Mouse (Mus musculus) intestine, postnatal 0 days (tissue): ENCODE measurements around the gene Asb15. TPM values are rescaled to one million over a fixed set of nuclear protein-coding genes. Genes with fewer than 3 reads are reported as not detected.

Experiments used
- ATAC-seq: fragments of 200-750 bp; cut with Nextera tagmentation; 2 replicates; pipeline ENCODE4 v1.8.0; 2017; ENCODE audit warnings: mild to moderate bottlenecking, moderate TSS enrichment, moderate library complexity
- H3K27ac ChIP-seq: fragments of 300-500 bp; sonication (generic); 2 replicates; pipeline ENCODE4 v1.5.1; 2014; ENCODE audit warnings: mild to moderate bottlenecking, low read depth, low read length, moderate library complexity
- H3K27me3 ChIP-seq: fragments of 300-500 bp; sonication (generic); replicated peaks from 2 replicates; pipeline ENCODE4 v1.6.1; 2014; ENCODE audit warnings: low read length, mixed read lengths; ENCODE audit not compliant: control insufficient read depth, insufficient read depth
- H3K36me3 ChIP-seq: fragments of 300-500 bp; sonication (generic); 2 replicates; pipeline ENCODE4 v1.6.1; 2014; ENCODE audit warnings: mild to moderate bottlenecking, moderate library complexity; ENCODE audit not compliant: control insufficient read depth, insufficient read depth
- H3K4me1 ChIP-seq: fragments of 300-500 bp; sonication (generic); replicated peaks from 2 replicates; pipeline ENCODE4 v1.6.1; 2014; ENCODE audit warnings: antibody characterized with exemption, low read length, mixed read lengths; ENCODE audit not compliant: control insufficient read depth, insufficient read depth
- H3K4me2 ChIP-seq: fragments of 300-500 bp; sonication (generic); replicated peaks from 2 replicates; pipeline ENCODE4 v1.6.1; 2014; ENCODE audit warnings: low read depth, mild to moderate bottlenecking, moderate library complexity
- H3K4me3 ChIP-seq: fragments of 300-500 bp; sonication (generic); 2 replicates; pipeline ENCODE4 v1.5.1; 2014; ENCODE audit warnings: low read depth, low read length
- H3K9ac ChIP-seq: fragments of 300-500 bp; sonication (generic); 2 replicates; pipeline ENCODE4 v1.6.1; 2014; ENCODE audit warnings: mild to moderate bottlenecking, low read depth, low read length
- H3K9me3 ChIP-seq: fragments of 300-500 bp; sonication (generic); 2 replicates; pipeline ENCODE4 v1.6.1; 2016; ENCODE audit warnings: mixed run types; ENCODE audit not compliant: control insufficient read depth
- CTCF ChIP-seq: sonication (generic); IDR thresholded peaks from 2 replicates; pipeline ENCODE4 v1.5.1; 2016; ENCODE audit warnings: low read depth, mild to moderate bottlenecking, control low read depth, antibody characterized with exemption, moderate library complexity
- WGBS: fragments of 180-500 bp; shearing (Covaris S2); extraction: QIAGEN DNeasy Blood & Tissue Kit; methylation state at CpG from one replicate; pipeline ENCODE4 v1.1.7; 2014; 5-methylcytosine and 5-hydroxymethylcytosine counted together
- polyA plus RNA-seq: library from polyadenylated mRNA; unstranded; fragments of >200 nt; fragmentation: Nextera tagmentation; extraction: Ambion mirVana; gene quantifications from 2 replicates; pipeline ENCODE4 v1.2.1, GENCODE M21; 2015

Gene Asb15
- polyA plus RNA-seq, 1 experiment from 2014 or later, result not detected

GRCm38 (mm10) chr6:24527155-24528063 lies 535 bp upstream of the Asb15 start, which contains the start of gene Ndufa5:
TSS of gene Ndufa5 (minus strand) at chr6:24528013.
- peak; percentile 100 for ATAC-seq
- under 1% methylated on average over 53 of the region's 53 CpGs for WGBS
- peak; percentile 22; the same call in 1 of the 2 replicates for TF ChIP-seq CTCF

GRCm38 (mm10) chr6:24530166-24530565 lies 2.2 kb downstream of the Asb15 start:
- Histone ChIP-seq H3K4me3 (0 out of 2 replicates have a peak overlapping the region, but pooled peaks have one; percentile 9), H3K9ac (no peak overlapping the region), H3K36me3 (peaks cover under 1% of the 10 kb centered on the region; the same call in 1 of the 2 replicates), H3K27me3 (no peaks in the 10 kb centered on the region), H3K4me2 (peak overlapping the region; percentile 52), H3K27ac (no peak overlapping the region), H3K9me3 (no peaks in the 10 kb centered on the region), H3K4me1 (no peaks in the 10 kb centered on the region)
- no peak for ATAC-seq
- WGBS, result 16% methylated on average over 4 of the region's 4 CpGs
- TF ChIP-seq CTCF, result peak; percentile 84

More at GRCm38 (mm10) chr6:24527155-24528063, 535 bp upstream of the Asb15 start, which contains the start of gene Ndufa5:
- Histone ChIP-seq H3K9ac (peak within 1 kb of the TSS; percentile 70), H3K27ac (peak within 1 kb of the TSS; percentile 70), H3K27me3 (no peaks in the 10 kb centered on the region), H3K36me3 (peaks cover 9% of the 10 kb centered on the region), H3K4me3 (peak within 1 kb of the TSS; percentile 85), H3K4me1 (no peaks in the 10 kb centered on the region), H3K9me3 (no peaks in the 10 kb centered on the region), H3K4me2 (peak within 1 kb of the TSS; percentile 78)

- Histone ChIP-seq H3K27me3 (no peaks in the 10 kb centered on the region), H3K9ac (no peak overlapping the region), H3K36me3 (no peaks in the 10 kb centered on the region), H3K4me3 (0 out of 2 replicates have a peak overlapping the region, but pooled peaks have one; percentile 9), H3K4me2 (peak overlapping the region; percentile 52), H3K9me3 (no peaks in the 10 kb centered on the region), H3K4me1 (no peaks in the 10 kb centered on the region), H3K27ac (no peak overlapping the region)
- ATAC-seq, result no peak
- 57% methylated on average over 11 of the region's 11 CpGs for WGBS
- TF ChIP-seq CTCF, result no peak
Measured at GRCm38 (mm10) chr6:24530711-24531420, 2.9 kb downstream of the Asb15 start.

- no peaks in the 10 kb centered on the region for H3K4me1 ChIP-seq
- H3K36me3 ChIP-seq, result no peaks in the 10 kb centered on the region
- H3K9me3 ChIP-seq, result no peaks in the 10 kb centered on the region
- H3K4me2 ChIP-seq, result no peak overlapping the region
- TF ChIP-seq CTCF, result no peak
- no peak overlapping the region for H3K4me3 ChIP-seq
- H3K27ac ChIP-seq, result no peak overlapping the region
- no peak for ATAC-seq
- H3K9ac ChIP-seq, result no peak overlapping the region
- no peaks in the 10 kb centered on the region for H3K27me3 ChIP-seq
- WGBS, result 79% methylated on average over 3 of the region's 3 CpGs
Measured at GRCm38 (mm10) chr6:24532804-24533203, 4.9 kb downstream of the Asb15 start.

- no peak overlapping the region for H3K27ac ChIP-seq
- no peak overlapping the region for H3K4me3 ChIP-seq
- no peaks in the 10 kb centered on the region for H3K36me3 ChIP-seq
- no peaks in the 10 kb centered on the region for H3K4me1 ChIP-seq
- no peak overlapping the region for H3K9ac ChIP-seq
- H3K27me3 ChIP-seq, result no peaks in the 10 kb centered on the region
- WGBS, result 82% methylated on average over 3 of the region's 3 CpGs
- TF ChIP-seq CTCF, result no peak
- ATAC-seq, result no peak
- no peaks in the 10 kb centered on the region for H3K9me3 ChIP-seq
- no peak overlapping the region for H3K4me2 ChIP-seq
Measured at GRCm38 (mm10) chr6:24538435-24538834, 10.5 kb downstream of the Asb15 start.

GRCm38 (mm10) chr6:24540106-24540505 lies 12.2 kb downstream of the Asb15 start:
- H3K4me3 ChIP-seq, result no peak overlapping the region
- H3K9ac ChIP-seq, result no peak overlapping the region
- no peak overlapping the region for H3K4me2 ChIP-seq
- no peaks in the 10 kb centered on the region for H3K9me3 ChIP-seq
- H3K27me3 ChIP-seq, result no peaks in the 10 kb centered on the region
- H3K27ac ChIP-seq, result no peak overlapping the region
- H3K4me1 ChIP-seq, result no peaks in the 10 kb centered on the region
- ATAC-seq, result no peak
- 69% methylated on average over 4 of the region's 4 CpGs for WGBS
- no peaks in the 10 kb centered on the region for H3K36me3 ChIP-seq
- TF ChIP-seq CTCF, result no peak
